Mouse (Mus musculus) spleen, adult 12 weeks (tissue): ENCODE data around the gene Fubp1.

Source experiments
- DNase-seq: peaks from one replicate; pipeline ENCODE4 v3.0.0; 2022; ENCODE audit warnings: low spot score

Fubp1 gene

DNA sequence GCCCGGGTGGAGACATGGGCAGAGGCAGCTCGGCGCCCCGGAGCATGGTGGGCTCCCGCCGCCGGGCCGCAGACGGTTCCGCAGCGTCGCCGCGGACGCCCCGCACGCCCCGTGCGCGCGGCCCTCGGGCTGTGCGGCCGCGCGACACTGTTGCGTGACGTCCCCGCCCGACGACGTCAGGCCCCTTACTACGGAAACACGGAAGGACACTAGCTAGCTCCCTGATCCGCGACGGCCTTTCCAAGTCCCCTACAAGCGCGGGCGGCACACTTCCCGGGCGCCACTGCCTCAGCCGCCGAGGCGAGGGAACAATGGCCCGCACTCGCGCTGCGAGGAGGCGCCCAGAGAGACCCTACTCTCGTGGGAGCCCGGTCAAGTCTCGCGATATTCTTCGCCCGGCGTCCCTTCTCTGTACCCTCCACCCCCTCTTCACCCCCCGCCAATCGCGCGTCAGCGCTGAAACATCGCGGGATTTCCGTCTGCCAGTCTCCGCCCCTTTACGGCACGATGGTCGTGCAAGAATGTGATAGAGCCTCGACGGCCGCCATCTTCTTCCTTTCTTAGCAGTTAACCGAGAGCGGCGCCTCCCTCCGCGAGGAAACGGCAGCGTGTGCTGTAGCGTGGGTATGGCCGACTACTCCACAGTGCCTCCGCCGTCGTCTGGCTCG is at the start of gene Fubp1, which contains the start of gene Dnajb4:
Gene Fubp1 (plus strand): TSS at position 456 of the 668 bp plus-strand sequence.
Gene Dnajb4 (minus strand): TSS at position 336 of the 668 bp plus-strand sequence.
- DNase-seq = peak; percentile 100

DNA sequence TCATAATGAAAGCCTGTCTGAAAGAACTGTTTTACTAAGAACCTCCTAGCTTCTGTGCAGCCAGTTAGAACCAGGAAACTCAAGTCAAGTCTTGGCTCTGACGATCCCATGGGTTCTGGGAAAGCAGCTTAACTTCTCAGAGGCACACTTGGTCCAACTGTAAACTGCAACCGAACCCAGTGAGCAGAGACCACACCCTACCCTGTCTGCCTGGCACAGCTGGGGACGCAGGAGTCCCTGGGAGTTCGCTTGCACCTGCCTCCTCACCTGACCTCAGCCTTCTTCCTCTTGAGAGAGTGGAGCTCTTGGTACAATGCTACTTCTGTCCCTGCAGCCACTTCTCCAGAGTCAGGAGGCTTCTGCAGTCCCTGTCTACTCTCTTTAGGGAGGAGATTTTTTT is 49.6 kb upstream of the Fubp1 start:
- DNase-seq = no peak

DNA sequence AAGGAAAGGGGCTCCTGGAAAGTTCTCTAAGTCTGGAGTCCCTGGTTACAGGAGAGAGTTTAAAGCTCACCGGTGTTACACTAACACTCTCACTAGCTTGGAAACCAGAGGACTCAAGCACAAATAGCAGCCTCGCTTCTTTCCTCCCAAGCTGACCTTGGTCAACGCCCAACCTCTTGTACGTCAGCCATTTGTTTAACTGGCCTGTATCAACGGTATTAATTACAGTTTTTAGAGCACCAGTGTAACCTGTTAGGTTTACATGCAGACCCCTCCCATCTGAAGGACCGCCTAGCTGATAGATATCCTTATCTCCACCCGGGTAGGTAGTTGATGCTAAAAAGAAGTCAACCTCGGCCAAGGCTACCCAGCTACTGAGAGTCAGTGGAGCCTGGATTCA is 46.9 kb upstream of the Fubp1 start:
- no peak for DNase-seq

DNA sequence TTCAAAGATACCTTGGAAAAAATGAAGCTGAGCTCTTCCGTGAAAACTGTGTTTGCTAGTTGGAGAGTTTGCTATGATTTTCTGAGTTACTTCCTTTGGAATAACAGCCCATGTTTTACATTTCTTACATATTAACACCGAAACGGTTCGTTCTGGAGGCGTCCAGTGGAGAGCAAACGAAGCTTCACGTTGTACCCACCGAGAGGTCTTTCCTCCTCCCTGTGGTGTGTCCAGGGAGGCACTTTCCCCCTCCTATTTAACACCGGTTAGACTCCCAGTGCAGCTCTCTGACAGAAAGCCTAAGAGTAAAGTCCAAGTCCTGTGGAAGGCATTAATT is 45.2 kb upstream of the Fubp1 start:
- no peak for DNase-seq

DNA sequence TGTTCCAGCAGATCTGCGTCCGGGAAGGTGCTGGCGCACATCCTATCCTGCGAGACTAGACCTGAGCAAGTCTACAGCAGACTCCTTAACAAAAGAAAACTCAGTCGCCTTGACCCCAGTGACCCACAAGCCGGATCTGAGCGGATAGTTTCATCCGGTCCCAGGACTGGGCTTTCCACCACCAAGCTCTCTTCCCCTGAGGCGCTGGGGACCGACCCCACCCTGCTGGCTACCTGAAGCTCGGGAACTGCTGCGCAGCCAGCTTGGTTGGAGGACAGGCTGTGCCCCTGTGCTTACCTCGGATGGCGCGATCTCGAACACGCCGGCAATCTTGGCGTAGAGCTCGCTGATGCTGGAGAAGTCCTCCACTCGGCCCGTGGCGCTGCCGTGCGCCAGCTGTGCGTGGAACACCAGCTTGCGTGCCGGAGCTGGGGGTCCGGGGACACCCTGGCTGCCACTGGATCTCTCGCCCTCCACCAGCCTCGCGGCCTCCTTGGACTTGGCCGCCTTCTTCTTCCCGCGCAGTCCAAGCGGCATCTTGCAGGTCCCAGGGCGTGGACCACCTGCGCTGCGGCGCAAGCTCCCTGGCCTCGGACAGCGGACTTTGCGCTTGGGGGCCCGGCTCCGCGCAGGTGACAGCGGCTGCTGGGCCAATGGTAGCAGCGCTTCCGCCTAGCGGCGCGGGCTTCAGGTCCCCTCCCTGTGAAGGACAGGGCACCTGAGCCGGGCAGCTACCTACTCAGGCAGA is 44.7 kb upstream of the Fubp1 start:
- no peak for DNase-seq

DNA sequence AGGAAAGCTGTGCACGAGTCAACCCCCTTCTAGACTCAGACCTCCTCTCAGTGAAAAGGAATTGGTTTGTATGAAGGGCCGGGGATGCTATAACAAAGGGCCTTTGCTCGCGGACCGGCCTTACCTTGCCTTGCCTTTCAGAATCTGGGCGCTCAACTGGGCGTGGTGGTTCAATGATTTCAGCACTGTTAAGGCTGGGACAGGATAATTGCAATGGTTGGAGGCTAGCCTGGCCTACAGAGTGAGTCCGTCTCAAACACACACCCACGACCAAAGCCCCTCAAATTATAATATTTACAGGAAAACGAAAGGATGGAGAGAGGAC is 44.2 kb upstream of the Fubp1 start, which contains the start of gene Gipc2:
Gene Gipc2 (minus strand): TSS at position 132 of the 325 bp plus-strand sequence.
- no peak for DNase-seq

DNA sequence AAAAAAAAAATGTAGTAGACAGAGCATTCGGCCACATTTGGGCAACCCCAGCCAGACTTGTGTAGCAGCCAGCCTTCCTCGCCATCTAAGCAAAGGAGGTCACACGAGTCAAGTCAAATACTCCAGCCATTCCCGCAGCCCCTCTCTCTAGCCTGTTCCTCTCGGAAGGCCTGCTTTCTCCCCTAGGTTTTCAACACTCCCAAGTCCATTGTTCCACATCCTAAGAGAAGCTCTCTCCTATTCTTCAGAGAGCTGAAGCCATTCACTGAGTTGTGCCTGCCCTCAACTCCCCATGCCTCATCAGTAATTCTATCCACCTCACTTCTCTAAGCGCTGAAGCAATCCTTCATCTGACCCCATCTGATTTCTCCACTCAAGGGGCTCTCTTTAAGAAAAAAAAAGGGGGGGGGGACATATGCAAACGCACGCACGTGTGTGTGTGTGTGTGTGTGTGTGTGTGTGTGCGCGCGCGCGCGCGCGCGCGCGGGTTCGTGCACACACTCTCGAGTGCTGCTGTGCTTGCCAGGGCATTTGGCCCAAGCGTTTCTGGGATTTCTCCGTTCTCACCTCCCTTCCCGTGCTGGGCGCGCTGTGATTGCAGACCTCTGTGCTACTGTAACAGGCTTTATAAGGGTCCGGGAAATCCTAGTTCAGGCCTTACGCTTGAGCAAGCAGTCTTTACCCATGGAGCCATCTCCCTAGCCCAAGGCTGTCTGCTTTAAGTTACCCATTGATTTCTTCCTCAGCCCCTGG is 43.3 kb upstream of the Fubp1 start:
- no peak for DNase-seq

DNA sequence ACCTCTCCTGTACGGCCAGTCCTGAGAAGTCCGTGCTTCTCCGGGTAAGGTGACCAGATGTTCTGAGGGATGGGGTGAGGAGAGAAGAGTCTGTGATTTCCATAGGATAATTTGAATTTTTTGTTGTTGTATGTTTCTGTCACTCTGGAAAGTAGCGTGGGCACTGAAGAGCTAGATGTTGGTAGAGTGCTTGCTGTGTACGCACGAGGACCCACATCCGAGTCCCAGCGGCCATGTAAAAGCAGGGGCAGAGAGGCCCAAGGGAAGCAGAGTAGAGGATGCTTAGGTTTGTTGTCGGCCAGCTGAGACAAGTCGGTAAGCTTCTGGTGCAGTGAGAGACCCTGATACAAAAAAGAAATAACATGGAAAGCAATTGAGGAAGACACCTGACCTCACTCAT is 42.2 kb upstream of the Fubp1 start:
- DNase-seq = no peak

DNA sequence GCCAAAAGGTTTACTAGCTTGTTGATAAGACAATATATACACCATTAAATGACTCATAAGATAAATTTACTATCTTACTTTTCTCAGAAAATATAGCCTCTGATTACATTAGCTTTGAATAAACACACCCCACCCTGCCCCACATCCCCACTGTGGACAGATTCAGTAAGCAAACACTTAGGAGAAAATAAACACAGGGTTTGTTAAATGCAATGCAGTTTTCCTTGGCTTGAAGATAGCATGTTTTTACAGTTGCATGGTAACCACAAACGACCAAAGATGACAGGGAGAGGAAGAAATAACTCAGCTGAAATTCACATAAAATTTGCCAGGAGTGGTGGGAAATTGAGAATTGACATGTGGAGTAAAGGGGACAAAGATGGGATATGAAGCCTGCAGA is 39.8 kb upstream of the Fubp1 start:
- DNase-seq = no peak

DNA sequence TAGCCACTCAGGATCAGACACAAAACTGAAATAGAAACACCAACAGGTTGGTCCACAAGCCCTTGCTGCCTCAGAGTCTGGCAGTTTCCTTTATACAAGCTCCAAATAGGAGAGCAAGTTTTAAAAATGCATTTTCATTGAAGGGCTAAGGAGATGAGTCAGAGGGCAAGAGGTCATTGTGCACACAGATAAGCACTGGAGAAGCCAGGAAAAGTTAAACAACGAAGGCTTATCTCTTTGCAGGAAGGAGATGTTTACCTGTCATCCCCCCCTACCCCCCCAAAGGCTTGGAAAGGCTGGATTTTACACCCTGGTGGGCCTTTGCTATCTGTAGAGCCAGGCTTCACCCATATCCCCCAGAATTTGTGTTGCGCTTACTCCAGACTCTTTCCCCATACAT is 39.0 kb upstream of the Fubp1 start:
- no peak for DNase-seq

DNA sequence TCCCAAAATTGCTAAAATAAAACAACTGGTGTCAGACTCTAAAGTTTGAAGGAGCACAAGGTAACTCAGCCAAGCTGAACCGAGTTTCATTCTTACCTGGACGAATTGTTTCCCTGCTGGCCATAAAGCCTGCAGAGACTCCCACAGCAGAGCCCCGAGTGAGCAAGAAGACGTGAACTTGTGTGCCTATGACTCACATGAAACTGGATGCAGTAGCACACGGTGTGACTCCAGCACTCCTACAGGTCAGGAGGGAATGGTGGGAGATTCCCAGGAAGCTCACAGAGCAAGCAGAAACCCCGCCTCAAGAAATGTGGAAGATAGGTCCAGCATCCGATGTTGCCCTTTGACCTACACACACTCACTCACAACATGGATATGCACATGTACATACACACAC is 38.4 kb upstream of the Fubp1 start:
- no peak for DNase-seq

DNA sequence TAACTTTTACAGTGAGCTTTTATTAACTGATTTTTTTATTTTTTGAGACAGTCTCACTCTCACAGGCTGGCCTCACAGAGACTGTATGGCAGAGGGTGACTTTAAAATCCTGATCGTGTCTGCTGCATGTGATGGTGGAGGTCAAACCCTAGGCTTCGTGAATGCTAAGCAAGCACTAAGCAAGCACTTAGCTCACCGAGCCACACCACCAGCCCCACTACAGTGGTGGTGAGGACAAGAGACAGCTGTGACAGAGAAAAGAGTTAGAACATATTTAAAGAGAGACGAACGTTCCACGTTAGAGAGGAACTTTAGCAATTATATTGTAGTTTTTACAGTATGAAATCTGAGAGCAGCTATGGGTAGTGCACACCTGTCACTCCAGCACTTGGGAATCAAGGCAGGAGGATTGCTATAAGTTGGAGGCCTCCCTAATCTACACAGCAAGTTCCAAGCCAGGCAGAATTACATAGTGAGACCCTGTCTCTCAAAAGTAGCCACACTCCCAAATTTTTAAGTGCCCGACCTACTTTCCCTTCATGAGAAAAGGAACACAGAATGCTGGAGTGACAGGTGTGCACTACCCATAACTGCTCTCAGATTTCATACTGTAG is 37.8 kb upstream of the Fubp1 start:
- DNase-seq = no peak

DNA sequence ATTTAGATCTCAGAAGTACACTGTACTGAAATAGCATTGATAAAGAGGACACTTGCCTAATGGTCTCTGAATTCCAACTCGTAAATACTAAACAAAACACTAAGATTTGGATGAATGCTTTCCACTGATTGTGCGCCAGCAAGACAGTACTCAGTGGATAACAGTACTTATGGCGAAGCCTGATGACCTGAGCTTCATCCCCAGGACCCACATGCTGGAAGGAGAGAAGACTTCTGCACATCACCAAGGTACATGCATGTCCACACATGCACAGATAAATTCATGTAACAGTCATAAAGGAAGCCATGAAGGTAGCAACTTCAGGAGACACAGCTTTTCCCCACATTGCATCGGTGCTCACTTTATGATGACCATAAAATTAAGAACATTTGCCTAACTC is 31.4 kb upstream of the Fubp1 start:
- DNase-seq = no peak

DNA sequence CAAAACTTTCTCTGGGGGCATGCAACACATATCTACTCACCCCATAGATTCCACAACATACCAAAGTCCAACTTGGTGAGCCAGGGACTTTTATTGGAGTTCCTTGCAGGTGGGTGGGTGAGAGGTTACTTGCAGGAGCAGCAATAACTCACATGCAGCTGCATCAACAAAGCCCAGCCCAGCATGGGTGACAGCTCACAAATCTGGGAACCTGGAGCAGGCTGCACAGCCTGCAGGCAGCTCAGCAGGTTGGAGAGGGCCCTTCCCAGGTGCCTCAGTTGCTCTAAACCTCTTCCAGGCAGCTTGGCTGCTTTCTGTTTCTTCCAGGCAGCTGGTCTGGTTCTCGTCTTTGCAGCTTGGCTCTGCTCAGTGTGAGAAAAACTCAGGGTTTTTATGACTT is 30.9 kb upstream of the Fubp1 start:
- DNase-seq = no peak

DNA sequence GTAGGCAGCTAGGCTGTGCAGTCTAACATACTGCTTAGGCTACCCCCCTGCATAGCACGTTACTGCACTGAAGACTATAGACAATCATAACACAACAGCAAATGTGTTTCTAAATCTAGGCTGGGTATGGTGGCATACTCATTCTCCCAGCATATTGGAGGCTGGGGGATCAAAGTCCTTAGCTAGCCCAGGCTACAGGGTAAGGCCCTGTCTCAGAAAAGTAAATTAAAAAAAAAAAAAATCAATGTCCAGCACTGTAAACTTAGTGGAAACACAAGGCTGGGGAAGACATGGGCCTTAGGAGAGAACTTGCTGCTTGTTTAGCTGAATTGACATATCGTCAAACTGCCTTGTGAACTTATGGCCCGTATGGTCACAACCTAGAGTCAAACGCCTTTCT is 29.6 kb upstream of the Fubp1 start:
- DNase-seq = no peak

DNA sequence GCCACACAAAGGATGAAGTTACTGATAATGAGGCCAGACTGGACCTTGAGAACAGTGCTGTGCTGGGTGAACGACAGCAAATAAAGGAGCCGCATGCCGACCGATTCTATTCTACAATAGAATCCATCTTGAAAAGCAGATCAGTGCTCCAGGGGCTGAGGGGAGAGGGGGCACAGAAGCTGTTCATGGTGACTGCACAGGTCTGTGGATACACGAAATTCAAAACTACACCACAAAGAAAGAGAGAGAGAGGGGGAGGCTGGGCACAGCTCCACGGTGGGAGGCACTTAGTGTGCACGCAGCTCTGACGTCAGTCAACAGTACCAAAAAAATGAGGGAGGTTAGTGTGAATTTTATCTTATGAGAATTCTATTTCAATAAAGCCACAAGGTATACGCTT is 26.7 kb upstream of the Fubp1 start:
- no peak for DNase-seq

DNA sequence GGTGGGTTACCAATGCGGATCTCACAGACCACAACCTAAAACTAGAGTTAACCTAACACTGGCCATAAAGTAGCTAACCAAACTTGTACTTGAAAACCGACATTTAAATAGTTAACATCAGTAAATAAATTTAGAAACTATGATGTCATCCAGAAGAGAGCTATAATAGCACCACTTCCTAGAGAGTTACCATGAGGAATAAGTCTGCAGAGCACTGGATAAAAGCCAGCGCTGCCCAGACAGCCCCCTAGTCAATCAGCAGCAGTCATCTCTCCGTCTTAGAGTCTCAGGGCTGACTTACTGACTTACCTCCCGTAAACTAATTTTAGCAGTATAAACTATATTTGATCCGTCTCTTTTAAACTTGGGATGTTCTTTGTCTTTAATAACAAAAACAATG is 24.1 kb upstream of the Fubp1 start:
- no peak for DNase-seq

DNA sequence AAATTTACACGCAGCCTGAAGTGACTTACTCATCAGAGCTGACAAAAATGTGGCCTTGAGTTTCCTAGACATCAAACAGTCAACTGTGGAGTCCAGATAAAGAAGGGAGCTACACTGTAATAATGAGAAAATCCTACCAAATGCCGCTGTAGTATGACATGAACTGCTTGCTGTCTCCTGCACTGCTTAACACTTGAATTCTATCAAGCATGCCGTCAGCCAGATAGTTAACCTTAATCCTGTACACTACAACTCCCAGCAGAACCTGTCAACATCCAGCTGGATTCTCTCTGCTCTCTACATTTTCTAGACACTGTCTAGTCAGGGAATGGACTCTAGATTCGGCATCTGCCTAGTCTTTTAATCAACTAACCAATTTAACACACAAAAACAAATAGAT is 20.9 kb upstream of the Fubp1 start:
- DNase-seq = no peak

DNA sequence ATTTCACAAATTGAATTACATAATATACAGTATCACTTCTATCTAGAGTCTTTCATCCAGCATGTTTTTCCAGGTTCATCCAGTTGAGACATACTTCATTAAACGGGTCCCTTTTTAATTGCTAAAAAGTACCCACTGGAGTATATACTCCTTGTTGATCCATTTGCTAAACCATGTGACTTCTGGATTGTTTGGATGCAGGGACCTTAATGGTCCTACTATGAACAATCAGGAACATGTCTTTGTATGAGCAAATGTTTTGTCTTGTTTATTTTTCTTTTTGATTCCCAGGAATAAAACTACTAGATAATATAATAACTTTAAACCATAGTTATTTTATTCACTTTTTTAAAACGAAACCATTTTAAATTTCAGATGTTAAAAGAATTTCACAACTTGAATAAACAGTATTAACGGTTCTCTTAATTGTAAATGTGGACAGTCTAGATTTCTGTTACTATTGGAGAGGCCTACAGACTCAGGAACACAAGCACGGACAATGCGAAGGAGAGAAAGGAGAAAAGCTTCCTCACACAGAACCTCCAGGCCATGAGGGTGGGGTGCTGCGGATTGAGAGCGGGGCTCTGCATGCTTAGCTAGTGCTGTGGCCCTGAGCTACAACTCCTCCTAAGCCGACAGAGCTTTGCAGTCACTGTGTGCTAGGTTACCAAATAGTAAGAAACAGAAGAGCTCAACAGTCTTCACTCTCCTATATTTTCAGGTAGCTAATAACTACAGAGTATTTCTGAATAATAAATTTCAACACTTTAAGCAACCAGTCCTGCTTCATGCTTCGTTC is 19.3 kb upstream of the Fubp1 start:
- no peak for DNase-seq

DNA sequence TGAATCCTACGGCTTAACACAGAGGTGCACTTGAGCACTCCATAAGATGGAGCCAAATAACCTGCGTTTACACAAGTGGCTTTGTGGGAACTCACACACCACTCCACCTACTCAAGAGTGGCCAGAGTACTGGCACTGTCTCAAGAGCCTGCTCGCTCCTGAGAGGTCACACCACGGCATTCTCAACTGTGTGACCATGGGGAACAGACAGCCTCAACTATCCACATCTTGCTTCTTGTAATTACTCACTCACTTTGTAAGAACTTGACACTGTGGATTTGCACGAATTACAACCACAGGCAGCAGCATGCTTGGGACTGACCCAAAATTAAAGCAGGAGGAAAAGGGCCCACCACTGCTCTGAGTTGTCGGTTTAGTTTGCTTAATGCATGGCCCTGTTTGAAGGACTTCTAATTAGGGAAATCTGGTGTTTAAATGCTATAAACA is 18.4 kb upstream of the Fubp1 start:
- peak; percentile 23 for DNase-seq

DNA sequence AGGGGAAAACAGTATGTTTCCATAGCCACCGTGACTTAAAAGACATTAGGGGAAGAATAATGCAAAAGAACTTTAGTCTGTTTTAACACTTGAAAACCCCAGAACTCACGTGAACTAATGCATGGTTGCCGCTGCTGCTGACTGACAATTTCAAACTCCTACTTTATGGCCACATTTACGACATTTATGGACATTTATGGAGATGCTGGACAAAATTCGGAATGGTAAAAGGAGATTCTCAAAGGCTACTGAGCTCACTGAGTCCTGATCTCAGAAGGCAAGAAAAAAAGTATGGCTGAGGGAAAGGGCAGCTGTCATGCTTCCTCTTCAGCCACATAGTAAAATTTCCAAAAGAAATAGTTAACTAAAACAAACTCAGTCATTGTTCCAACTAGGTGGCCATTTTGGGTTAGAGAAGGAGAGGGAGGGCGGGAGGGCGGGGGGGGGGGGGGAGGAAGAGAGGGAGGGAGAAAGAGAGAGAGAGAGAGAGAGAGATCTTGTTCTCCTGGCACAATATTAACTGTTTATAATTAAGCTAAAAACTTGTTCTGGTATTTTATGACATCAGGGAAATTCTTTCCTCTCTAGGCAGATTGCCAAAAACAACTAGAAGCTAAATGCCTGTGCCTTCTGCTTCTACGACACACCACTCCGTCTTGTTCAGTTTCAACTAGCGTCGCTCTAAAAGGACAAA is 17.8 kb upstream of the Fubp1 start:
- DNase-seq = no peak
